Mouse (Mus musculus) MEL (cell line): ENCODE data around the gene Odf3b. TPM values are rescaled to one million over a fixed set of nuclear protein-coding genes. Genes with fewer than 3 reads are reported as not detected.

Experiments used
- DNase-seq: peaks from one replicate; pipeline ENCODE4 v3.0.0; 2011; ENCODE audit warnings: low read depth, low spot score
- H3K27ac ChIP-seq: 2 replicates; pipeline ENCODE4 v1.5.1; 2012; ENCODE audit warnings: low read depth, mild to moderate bottlenecking, control low read depth, low read length, moderate library complexity; ENCODE audit not compliant: control insufficient read depth
- H3K27me3 ChIP-seq, 2 experiments: fragments of 150-350 bp in 1 of 2; sonication (generic) in 1 of 2; 2 replicates each; pipeline ENCODE4 v1.6.1; 2012; ENCODE audit warnings: low read length in 2 of 2, mild to moderate bottlenecking in 2 of 2, improper control_type of control experiment in 1 of 2, moderate library complexity in 1 of 2; ENCODE audit not compliant: insufficient read depth in 2 of 2, control insufficient read depth in 1 of 2
- H3K36me3 ChIP-seq, 2 experiments: 2 replicates each; pipeline ENCODE4 v1.6.1; 2012 to 2014; ENCODE audit warnings: low read length in 2 of 2, improper control_type of control experiment in 1 of 2, inconsistent platforms in 1 of 2, mild to moderate bottlenecking in 1 of 2; ENCODE audit not compliant: insufficient read depth in 2 of 2, control insufficient read depth in 1 of 2
- H3K4me1 ChIP-seq, 2 experiments: fragments of 150-350 bp in 1 of 2; sonication (generic) in 1 of 2; 2 replicates each; pipeline ENCODE4 v1.6.1; 2012; ENCODE audit warnings: low read length in 2 of 2, improper control_type of control experiment in 1 of 2, mild to moderate bottlenecking in 1 of 2; ENCODE audit not compliant: insufficient read depth in 2 of 2, control insufficient read depth in 1 of 2
- H3K4me3 ChIP-seq, 2 experiments: fragments of 150-350 bp in 1 of 2; sonication (generic) in 1 of 2; 2 replicates each; pipeline ENCODE4 v1.5.1; 2012; ENCODE audit warnings: low read depth in 2 of 2, low read length in 2 of 2, mild to moderate bottlenecking in 2 of 2, moderate library complexity in 2 of 2, control low read depth in 1 of 2, improper control_type of control experiment in 1 of 2; ENCODE audit not compliant: control insufficient read depth in 1 of 2, insufficient read depth in 1 of 2
- H3K79me2 ChIP-seq: 2 replicates; pipeline ENCODE4 v1.6.1; 2012; ENCODE audit warnings: mild to moderate bottlenecking, low read length, moderate library complexity; ENCODE audit not compliant: control insufficient read depth, poor library complexity, insufficient read depth
- H3K9ac ChIP-seq: 2 replicates; pipeline ENCODE4 v1.6.1; 2012; ENCODE audit warnings: low read depth, mild to moderate bottlenecking, control low read depth, low read length, moderate library complexity; ENCODE audit not compliant: control insufficient read depth, poor library complexity, severe bottlenecking
- H3K9me3 ChIP-seq: fragments of 150-350 bp; sonication (generic); replicated peaks from 2 replicates; pipeline ENCODE4 v1.6.1; 2012; ENCODE audit warnings: mild to moderate bottlenecking, low read length, improper control_type of control experiment, moderate library complexity; ENCODE audit not compliant: insufficient read depth
- BHLHE40 ChIP-seq: IDR thresholded peaks from 2 replicates; pipeline ENCODE4 v1.6.1; 2012; ENCODE audit warnings: low read depth, mild to moderate bottlenecking, inconsistent platforms, low read length, improper control_type of control experiment, borderline replicate concordance
- CHD1 ChIP-seq: IDR thresholded peaks from 2 replicates; pipeline ENCODE4 v1.6.1; 2012; ENCODE audit warnings: low read depth, mild to moderate bottlenecking, inconsistent platforms, low read length, improper control_type of control experiment
- E2F4 ChIP-seq: IDR thresholded peaks from 2 replicates; pipeline ENCODE4 v1.6.1; 2011; ENCODE audit warnings: low read depth, low read length, improper control_type of control experiment, borderline replicate concordance
- EP300 ChIP-seq, 2 experiments: IDR thresholded peaks; 2 replicates each; pipeline ENCODE4 v1.6.1; 2011; ENCODE audit warnings: improper control_type of control experiment in 2 of 2, low read length in 2 of 2, low read depth in 1 of 2, mild to moderate bottlenecking in 1 of 2
- KAT2A ChIP-seq: conservative IDR thresholded peaks from 2 replicates; pipeline ENCODE4 v1.6.1; 2012; ENCODE audit warnings: low read depth, low read length, improper control_type of control experiment, inconsistent platforms
- MAZ ChIP-seq: IDR thresholded peaks from 2 replicates; pipeline ENCODE4 v1.6.1; 2012; ENCODE audit warnings: low read depth, mild to moderate bottlenecking, inconsistent platforms, low read length, improper control_type of control experiment
- MEF2A ChIP-seq: IDR thresholded peaks from 2 replicates; pipeline ENCODE4 v1.6.1; 2014; ENCODE audit warnings: low read depth, mild to moderate bottlenecking, inconsistent platforms, low read length, improper control_type of control experiment; ENCODE audit not compliant: poor library complexity, insufficient replicate concordance, severe bottlenecking; ENCODE audit errors: extremely low read depth
- MXI1 ChIP-seq: IDR thresholded peaks from 2 replicates; pipeline ENCODE4 v1.6.1; 2011; ENCODE audit warnings: mild to moderate bottlenecking, low read depth, low read length, improper control_type of control experiment
- MYB ChIP-seq: IDR thresholded peaks from 2 replicates; pipeline ENCODE4 v1.6.1; 2011; ENCODE audit warnings: mild to moderate bottlenecking, low read depth, low read length, improper control_type of control experiment
- NELFE ChIP-seq: IDR thresholded peaks from 2 replicates; pipeline ENCODE4 v1.6.1; 2011; ENCODE audit warnings: low read depth, low read length, improper control_type of control experiment
- NRF1 ChIP-seq: IDR thresholded peaks from 2 replicates; pipeline ENCODE4 v1.6.1; 2014; ENCODE audit warnings: low read depth, mild to moderate bottlenecking, inconsistent platforms, low read length, improper control_type of control experiment, moderate library complexity; ENCODE audit not compliant: poor library complexity, insufficient read depth, severe bottlenecking
- POLR2A ChIP-seq, 2 experiments: IDR thresholded peaks; 2 replicates each; pipeline ENCODE4 v1.6.1; 2011 to 2012; ENCODE audit warnings: low read length in 2 of 2, mild to moderate bottlenecking in 2 of 2, control low read depth in 1 of 2, improper control_type of control experiment in 1 of 2, low read depth in 1 of 2, moderate library complexity in 1 of 2; ENCODE audit not compliant: control insufficient read depth in 1 of 2, insufficient read depth in 1 of 2, poor library complexity in 1 of 2
- RAD21 ChIP-seq: IDR thresholded peaks from 2 replicates; pipeline ENCODE4 v1.6.1; 2011; ENCODE audit warnings: mild to moderate bottlenecking, low read depth, low read length, improper control_type of control experiment
- RCOR1 ChIP-seq: IDR thresholded peaks from 2 replicates; pipeline ENCODE4 v1.6.1; 2012; ENCODE audit warnings: low read depth, mild to moderate bottlenecking, inconsistent platforms, low read length, improper control_type of control experiment
- SIN3A ChIP-seq: IDR thresholded peaks from 2 replicates; pipeline ENCODE4 v1.6.1; 2012; ENCODE audit warnings: low read length, improper control_type of control experiment, inconsistent platforms
- SMC3 ChIP-seq: IDR thresholded peaks from 2 replicates; pipeline ENCODE4 v1.6.1; 2011; ENCODE audit warnings: low read depth, low read length, improper control_type of control experiment
- TBP ChIP-seq: IDR thresholded peaks from 2 replicates; pipeline ENCODE4 v1.8.0; 2011; ENCODE audit warnings: low read depth, low read length, improper control_type of control experiment
- UBTF ChIP-seq: IDR thresholded peaks from 2 replicates; pipeline ENCODE4 v1.6.1; 2012; ENCODE audit warnings: low read depth, mild to moderate bottlenecking, inconsistent platforms, low read length, improper control_type of control experiment, moderate library complexity, borderline replicate concordance; ENCODE audit not compliant: insufficient read depth
- ZMIZ1 ChIP-seq: IDR thresholded peaks from 2 replicates; pipeline ENCODE4 v1.6.1; 2012; ENCODE audit warnings: low read depth, mild to moderate bottlenecking, inconsistent platforms, low read length, improper control_type of control experiment, moderate library complexity
- ZNF384 ChIP-seq: IDR thresholded peaks from 2 replicates; pipeline ENCODE4 v1.6.1; 2012; ENCODE audit warnings: low read depth, mild to moderate bottlenecking, inconsistent platforms, low read length, improper control_type of control experiment
- polyA plus RNA-seq, 2 experiments: library from polyadenylated mRNA; stranded (reverse) in 1 of 2; unstranded in 1 of 2; fragments of >175 nt in 1 of 2; fragments of >200 nt in 1 of 2; gene quantifications; 2 replicates each; pipeline versions ENCODE4 v1.2.1 to v1.2.4; 2012; ENCODE audit warnings: low replicate concordance in 2 of 2, low read depth in 1 of 2; ENCODE audit not compliant: insufficient read length in 2 of 2, insufficient read depth in 1 of 2, missing spikeins in 1 of 2
- total RNA-seq: library from RNA; depleted of rRNA; stranded (reverse); fragments of 300-350 nt; gene quantifications from 2 replicates; pipeline ENCODE4 v1.2.3, GENCODE M21; 2012

Odf3b gene
- total and polyA plus RNA-seq, 3 experiments = not detected

DNA sequence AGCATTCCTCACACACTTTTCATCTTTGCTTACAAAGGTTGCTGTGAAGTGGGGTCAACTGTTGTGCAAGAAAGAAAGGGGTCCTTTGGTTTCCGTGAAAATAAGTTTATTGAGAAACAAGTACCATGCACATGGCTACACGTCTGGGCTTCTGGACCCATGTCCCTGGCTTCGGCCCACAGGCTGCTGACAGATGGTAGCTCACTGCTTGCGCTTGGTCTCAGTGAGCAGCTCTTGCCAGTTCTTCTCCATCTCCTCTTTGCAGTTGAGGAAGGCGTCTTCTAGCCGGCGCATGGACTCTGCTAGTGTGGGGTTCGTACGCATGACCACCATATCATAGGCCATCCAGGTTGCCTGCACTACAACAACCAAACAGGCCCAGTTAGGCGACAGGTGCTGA lies 11.0 kb upstream of the Odf3b start:
- H3K79me2 ChIP-seq = no peaks in the 10 kb centered on the region
- peaks cover 5% of the 10 kb centered on the region in 2 experiments; a peak in 2 of 4 replicates for H3K27me3 ChIP-seq
- no peak overlapping the region for H3K9ac ChIP-seq
- no peak overlapping the region for H3K27ac ChIP-seq
- no peaks in the 10 kb centered on the region for H3K4me1 ChIP-seq
- H3K9me3 ChIP-seq = no peaks in the 10 kb centered on the region
- H3K4me3 ChIP-seq = no peak overlapping the region
- DNase-seq = no peak
- H3K36me3 ChIP-seq = no peaks in the 10 kb centered on the region
- TF ChIP-seq RCOR1 (no peak), BHLHE40 (no peak), MAZ (no peak), KAT2A (no peak)

DNA sequence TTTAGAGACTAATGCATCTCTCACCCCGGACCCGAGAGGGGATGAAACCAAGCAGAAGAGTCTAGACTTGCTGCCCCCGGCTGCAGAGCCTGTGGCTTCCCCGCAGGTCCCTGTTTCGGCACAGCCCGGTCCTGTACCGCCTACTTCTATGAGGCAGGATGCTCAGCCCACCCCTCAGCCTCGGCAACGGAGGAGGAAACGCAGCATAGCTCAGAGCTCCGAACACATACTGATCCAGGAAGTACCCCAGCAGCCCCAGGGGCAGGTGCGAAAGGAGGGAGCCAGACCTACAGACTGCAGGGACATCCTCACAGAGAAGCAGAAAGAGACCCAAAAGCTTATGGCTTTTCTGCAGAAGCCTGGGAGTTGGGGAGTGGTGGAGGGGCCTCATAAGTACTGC lies 8.0 kb upstream of the Odf3b start:
- DNase-seq = no peak
- no peaks in the 10 kb centered on the region for H3K36me3 ChIP-seq
- H3K9me3 ChIP-seq = no peaks in the 10 kb centered on the region
- TF ChIP-seq POLR2A (IDR thresholded peaks at IDR 0.05; ENCODE audit: control insufficient read depth in 1 of 2, insufficient read depth in 1 of 2, low read depth in 1 of 2, low read length in 2 of 2, poor library complexity in 1 of 2) = no peak
- no peak for TF ChIP-seq SIN3A
- no peak for TF ChIP-seq RAD21
- no peak for TF ChIP-seq ZNF384
- TF ChIP-seq KAT2A = no peak
- TF ChIP-seq UBTF = no peak
- no peak for TF ChIP-seq SMC3
- TF ChIP-seq TBP = no peak
- no peak for TF ChIP-seq EP300 (IDR thresholded peaks at IDR 0.05; ENCODE audit: low read depth in 1 of 2, low read length in 2 of 2)
- no peak for TF ChIP-seq CHD1
- no peak for TF ChIP-seq MXI1
- TF ChIP-seq ZMIZ1 = no peak
- TF ChIP-seq E2F4 = no peak
- TF ChIP-seq MAZ = no peak
- no peak for TF ChIP-seq MYB
- TF ChIP-seq MEF2A = no peak
- no peak for TF ChIP-seq NELFE
- no peak for TF ChIP-seq BHLHE40
- no peak for TF ChIP-seq NRF1
- no peak for TF ChIP-seq RCOR1
- TF ChIP-seq, all 39 proteins: peak for 0
- no peak overlapping the region for H3K4me3 ChIP-seq
- no peak overlapping the region for H3K9ac ChIP-seq
- no peaks in the 10 kb centered on the region for H3K4me1 ChIP-seq
- H3K27ac ChIP-seq = no peak overlapping the region
- no peaks in the 10 kb centered on the region for H3K79me2 ChIP-seq
- H3K27me3 ChIP-seq = peaks cover 0 to 5% of the 10 kb centered on the region in 2 experiments; a peak in 1 of 4 replicates
